Comparison of ENCODE assay signal across 16 mouse cellular contexts in genomic region chr2:83671843-83672242, GRCm38 (mm10). TPM values are rescaled to one million over a fixed set of nuclear protein-coding genes. Genes with fewer than 3 reads are reported as not detected.
DNase-seq lines count a peak whose midpoint lies in the region.
"Had no signal": no experiment of that assay in that cellular context is flagged by ENCODE, and none has a peak within 500 bp of the region (broad histone marks: within the 10 kb centered on the region; RNA-seq: fewer than 3 reads in every experiment).

No protein-coding gene starts in this region.

- peak; percentile 34 to 50 for DNase-seq in adrenal gland, adult (ENCODE audit: inconsistent age in 2 of 2, low spot score in 1 of 2)
- DNase-seq in adrenal gland, postnatal 10 days: no peak
- peak; percentile 34 for DNase-seq in heart, adult 11 months
- DNase-seq in heart, adult 9 months (ENCODE audit: low spot score in 2 of 2): no peak
- peak; percentile 53 for DNase-seq in Muller cell, postnatal 12 days (ENCODE audit: inconsistent ontology term)
- peak; percentile 34 for DNase-seq in fibroblast of lung, adult 2 months (ENCODE audit: low read depth)
- DNase-seq in urinary bladder, postnatal 4 days (ENCODE audit: low spot score in 2 of 2): no peak
- DNase-seq in cerebellum, postnatal 14 days: no peak
- DNase-seq: cerebellum, adult 2 months; cerebellum, postnatal 10 days; embryo, embryonic 11 days; gastrocnemius, adult 2 months; gastrocnemius, postnatal 25 days; heart, postnatal 10 days; heart, postnatal 4 days; kidney, adult 2 months had no signal

RNA-seq across cellular contexts. Expression of gene Zc3h15, which starts 27.6 kb away (rescaled TPM):
- 10 to 100 TPM; 74.7 to 84.3 TPM for total RNA-seq in adrenal gland, postnatal 10 days (2021)

RNA-seq across cellular contexts. Expression of gene Itgav, which starts 52.4 kb away (rescaled TPM):
- total RNA-seq in adrenal gland, postnatal 10 days (2021): 10 to 100 TPM; 72.8 to 77.2 TPM

Comparison
In these comparisons a context has a peak if more than half of its experiments do, and no peak if none do; other contexts are left out.
1. DNase-seq: peak in adrenal gland, adult (2 of 2), heart, adult 11 months (single experiment), Muller cell, postnatal 12 days (single experiment) and fibroblast of lung, adult 2 months (single experiment); none in adrenal gland, postnatal 10 days (single experiment), heart, adult 9 months (0 of 2), urinary bladder, postnatal 4 days (0 of 2) and cerebellum, postnatal 14 days (0 of 2).